Mouse (Mus musculus) c-Kit-positive CD71-positive TER-119-negative erythroid progenitor cells, embryonic 14.5 days (primary cell): ENCODE data around the gene Plod2.

ENCODE experiments used
- DNase-seq: peaks from one replicate; pipeline ENCODE4 v3.0.0-alpha.2; 2013; ENCODE audit warnings: low read depth

The Plod2 gene

GRCm38 (mm10) chr9:92555006-92555958, 13.3 kb downstream of the Plod2 start:
- no peak for DNase-seq

GRCm38 (mm10) chr9:92559750-92560149, 17.7 kb downstream of the Plod2 start:
- DNase-seq, result no peak

GRCm38 (mm10) chr9:92560840-92561547, 19.0 kb downstream of the Plod2 start:
- no peak for DNase-seq

GRCm38 (mm10) chr9:92562416-92562815, 20.4 kb downstream of the Plod2 start:
- no peak for DNase-seq

GRCm38 (mm10) chr9:92563306-92563705, 21.3 kb downstream of the Plod2 start:
- no peak for DNase-seq

- DNase-seq, result no peak
Measured at GRCm38 (mm10) chr9:92564391-92564790, 22.4 kb downstream of the Plod2 start.

- no peak for DNase-seq
Measured at GRCm38 (mm10) chr9:92566234-92566633, 24.2 kb downstream of the Plod2 start.

GRCm38 (mm10) chr9:92567474-92567873, 25.5 kb downstream of the Plod2 start:
- no peak for DNase-seq

- no peak for DNase-seq
Measured at GRCm38 (mm10) chr9:92568798-92569197, 26.8 kb downstream of the Plod2 start.

GRCm38 (mm10) chr9:92572376-92573108, 30.5 kb downstream of the Plod2 start:
- DNase-seq, result no peak

GRCm38 (mm10) chr9:92583876-92584275, 41.9 kb downstream of the Plod2 start:
- no peak for DNase-seq

- no peak for DNase-seq
Measured at GRCm38 (mm10) chr9:92586025-92586424, 44.0 kb downstream of the Plod2 start.

- DNase-seq, result no peak
Measured at GRCm38 (mm10) chr9:92587391-92587790, 45.4 kb downstream of the Plod2 start.

GRCm38 (mm10) chr9:92588226-92588625, 46.2 kb downstream of the Plod2 start:
- DNase-seq, result no peak

GRCm38 (mm10) chr9:92589021-92589420, 47.0 kb downstream of the Plod2 start:
- DNase-seq, result no peak

GRCm38 (mm10) chr9:92591482-92591881, 49.5 kb downstream of the Plod2 start:
- no peak for DNase-seq

GRCm38 (mm10) chr9:92592757-92593156, 50.7 kb downstream of the Plod2 start:
- no peak for DNase-seq

- no peak for DNase-seq
Measured at GRCm38 (mm10) chr9:92594491-92594890, 52.5 kb downstream of the Plod2 start.

- DNase-seq, result no peak
Measured at GRCm38 (mm10) chr9:92595296-92595695, 53.3 kb downstream of the Plod2 start.

GRCm38 (mm10) chr9:92596916-92597547, 55.0 kb downstream of the Plod2 start:
- no peak for DNase-seq

GRCm38 (mm10) chr9:92597776-92598175, 55.8 kb downstream of the Plod2 start:
- DNase-seq, result no peak
